Mouse (Mus musculus): ENCODE results near the gene Fpgt.

Fpgt gene

GRCm38 (mm10) chr3:155093116-155093956 is at the start of gene Fpgt, which contains the start of gene Lrriq3:
Gene Fpgt, minus strand, starts transcription at chr3:155093403.
Gene Lrriq3, plus strand, starts transcription at chr3:155093434.
- TF ChIP-seq CTCF (conservative IDR thresholded peaks at IDR 0.05; ENCODE audit: low read length) (no peak), NANOG (IDR thresholded peaks at IDR 0.05; ENCODE audit: borderline replicate concordance, low read length) (no peak)
- Histone ChIP-seq H3K4me3 (replicated peaks; ENCODE audit: low read length) (peak within 1 kb of the TSS; percentile 84), H3K4me1 (replicated peaks; ENCODE audit: low read depth, low read length) (no peaks in the 10 kb centered on the region), H3K9me3 (ENCODE audit: low read length) (no peaks in the 10 kb centered on the region), H3K27me3 (ENCODE audit: insufficient read depth, low read length) (no peaks in the 10 kb centered on the region), H3K36me3 (ENCODE audit: insufficient read depth, low read length) (no peaks in the 10 kb centered on the region)

- no peak for TF ChIP-seq CTCF (conservative IDR thresholded peaks at IDR 0.05; ENCODE audit: low read length)
- TF ChIP-seq POU5F1 (IDR thresholded peaks at IDR 0.05; ENCODE audit: borderline replicate concordance, low read length) = no peak
- no peak for TF ChIP-seq NANOG (IDR thresholded peaks at IDR 0.05; ENCODE audit: borderline replicate concordance, low read length)
- no peaks in the 10 kb centered on the region for H3K4me1 ChIP-seq (replicated peaks; ENCODE audit: low read depth, low read length)
- no peak overlapping the region for H3K4me3 ChIP-seq (replicated peaks; ENCODE audit: low read length)
- no peaks in the 10 kb centered on the region for H3K9me3 ChIP-seq (ENCODE audit: low read length)
- H3K27me3 ChIP-seq (ENCODE audit: insufficient read depth, low read length) = no peaks in the 10 kb centered on the region
- no peaks in the 10 kb centered on the region for H3K36me3 ChIP-seq (ENCODE audit: insufficient read depth, low read length)
Measured at GRCm38 (mm10) chr3:155141047-155141446, 47.8 kb upstream of the Fpgt start.

DNA sequence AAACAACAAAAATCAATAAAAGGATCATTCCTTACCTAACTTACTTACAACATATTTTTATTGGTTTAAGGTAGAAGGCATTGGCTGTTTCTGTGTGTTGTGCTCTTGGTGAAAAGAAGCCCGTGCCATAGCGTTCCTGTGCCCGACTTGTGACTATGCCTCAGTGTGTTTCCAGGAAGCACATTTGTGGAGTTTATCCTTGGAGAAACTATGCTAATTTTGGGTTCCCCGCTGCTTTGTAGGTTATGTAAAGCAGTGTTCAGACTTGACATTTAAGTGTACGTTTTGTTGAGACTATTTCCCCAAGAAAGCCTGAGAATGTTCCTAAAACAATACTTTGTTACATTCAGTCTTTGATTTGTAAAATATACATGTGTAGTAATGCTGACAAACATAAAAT is 44.5 kb upstream of the Fpgt start:
- Histone ChIP-seq H3K4me3 (replicated peaks; ENCODE audit: low read length) (no peak overlapping the region), H3K9me3 (ENCODE audit: low read length) (no peaks in the 10 kb centered on the region), H3K4me1 (replicated peaks; ENCODE audit: low read depth, low read length) (no peaks in the 10 kb centered on the region), H3K27me3 (ENCODE audit: insufficient read depth, low read length) (no peaks in the 10 kb centered on the region), H3K36me3 (ENCODE audit: insufficient read depth, low read length) (no peaks in the 10 kb centered on the region)
- TF ChIP-seq NANOG (IDR thresholded peaks at IDR 0.05; ENCODE audit: borderline replicate concordance, low read length) = no peak
- TF ChIP-seq CTCF (conservative IDR thresholded peaks at IDR 0.05; ENCODE audit: low read length) = no peak
- no peak for TF ChIP-seq POU5F1 (IDR thresholded peaks at IDR 0.05; ENCODE audit: borderline replicate concordance, low read length)

- TF ChIP-seq CTCF (conservative IDR thresholded peaks at IDR 0.05; ENCODE audit: low read length) (no peak), POU5F1 (IDR thresholded peaks at IDR 0.05; ENCODE audit: borderline replicate concordance, low read length) (no peak), NANOG (IDR thresholded peaks at IDR 0.05; ENCODE audit: borderline replicate concordance, low read length) (no peak)
- Histone ChIP-seq H3K27me3 (ENCODE audit: insufficient read depth, low read length) (no peaks in the 10 kb centered on the region), H3K4me1 (replicated peaks; ENCODE audit: low read depth, low read length) (no peaks in the 10 kb centered on the region), H3K36me3 (ENCODE audit: insufficient read depth, low read length) (no peaks in the 10 kb centered on the region), H3K9me3 (ENCODE audit: low read length) (no peaks in the 10 kb centered on the region), H3K4me3 (replicated peaks; ENCODE audit: low read length) (no peak overlapping the region)
Measured at GRCm38 (mm10) chr3:155105957-155106356, 12.8 kb upstream of the Fpgt start.

- TF ChIP-seq NANOG (IDR thresholded peaks at IDR 0.05; ENCODE audit: borderline replicate concordance, low read length) (no peak), POU5F1 (IDR thresholded peaks at IDR 0.05; ENCODE audit: borderline replicate concordance, low read length) (no peak), CTCF (conservative IDR thresholded peaks at IDR 0.05; ENCODE audit: low read length) (no peak)
- Histone ChIP-seq H3K4me1 (replicated peaks; ENCODE audit: low read depth, low read length) (no peaks in the 10 kb centered on the region), H3K9me3 (ENCODE audit: low read length) (no peaks in the 10 kb centered on the region), H3K27me3 (ENCODE audit: insufficient read depth, low read length) (no peaks in the 10 kb centered on the region), H3K36me3 (ENCODE audit: insufficient read depth, low read length) (no peaks in the 10 kb centered on the region), H3K4me3 (replicated peaks; ENCODE audit: low read length) (no peak overlapping the region)
Measured at GRCm38 (mm10) chr3:155099266-155099665, 6.1 kb upstream of the Fpgt start.

GRCm38 (mm10) chr3:155092081-155092480 is 1.1 kb downstream of the Fpgt start:
- Histone ChIP-seq H3K4me3 (replicated peaks; ENCODE audit: low read length) (peak overlapping the region; percentile 84; the same call in 1 of the 2 replicates), H3K36me3 (ENCODE audit: insufficient read depth, low read length) (peaks cover 8% of the 10 kb centered on the region), H3K4me1 (replicated peaks; ENCODE audit: low read depth, low read length) (no peaks in the 10 kb centered on the region), H3K27me3 (ENCODE audit: insufficient read depth, low read length) (no peaks in the 10 kb centered on the region), H3K9me3 (ENCODE audit: low read length) (no peaks in the 10 kb centered on the region)
- TF ChIP-seq POU5F1 (IDR thresholded peaks at IDR 0.05; ENCODE audit: borderline replicate concordance, low read length) = no peak
- TF ChIP-seq CTCF (conservative IDR thresholded peaks at IDR 0.05; ENCODE audit: low read length) = no peak

GRCm38 (mm10) chr3:155077908-155078307 is 15.3 kb downstream of the Fpgt start:
- Histone ChIP-seq H3K9me3 (ENCODE audit: low read length) (no peaks in the 10 kb centered on the region), H3K4me3 (replicated peaks; ENCODE audit: low read length) (no peak overlapping the region), H3K36me3 (ENCODE audit: insufficient read depth, low read length) (no peaks in the 10 kb centered on the region), H3K27me3 (ENCODE audit: insufficient read depth, low read length) (no peaks in the 10 kb centered on the region), H3K4me1 (replicated peaks; ENCODE audit: low read depth, low read length) (no peaks in the 10 kb centered on the region)
- no peak for TF ChIP-seq NANOG (IDR thresholded peaks at IDR 0.05; ENCODE audit: borderline replicate concordance, low read length)
- no peak for TF ChIP-seq POU5F1 (IDR thresholded peaks at IDR 0.05; ENCODE audit: borderline replicate concordance, low read length)
- TF ChIP-seq CTCF (conservative IDR thresholded peaks at IDR 0.05; ENCODE audit: low read length) = no peak

DNA sequence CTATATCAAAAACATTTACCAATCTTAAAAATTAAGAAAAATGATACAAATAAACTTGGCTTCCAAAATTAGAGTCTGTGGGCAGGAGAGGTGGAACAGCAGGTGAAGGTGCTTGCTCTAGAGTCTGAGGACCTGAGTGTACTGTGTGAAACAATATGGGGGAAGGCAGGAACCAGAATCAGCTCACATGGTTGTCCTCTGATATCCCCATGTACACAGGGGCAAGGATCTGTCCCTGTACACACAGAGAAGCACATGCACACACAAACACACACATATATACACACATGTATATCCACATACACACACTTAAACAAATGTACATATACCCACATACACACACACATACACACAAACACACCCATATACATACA is 33.8 kb downstream of the Fpgt start:
- no peaks in the 10 kb centered on the region for H3K4me1 ChIP-seq (replicated peaks; ENCODE audit: low read depth, low read length)
- no peak for TF ChIP-seq NANOG (IDR thresholded peaks at IDR 0.05; ENCODE audit: borderline replicate concordance, low read length)
- TF ChIP-seq POU5F1 (IDR thresholded peaks at IDR 0.05; ENCODE audit: borderline replicate concordance, low read length) = no peak
- no peak for TF ChIP-seq CTCF (conservative IDR thresholded peaks at IDR 0.05; ENCODE audit: low read length)

More for the DNA sequence above, 33.8 kb downstream of the Fpgt start:
- no peaks in the 10 kb centered on the region for H3K36me3 ChIP-seq (ENCODE audit: insufficient read depth, low read length)
- H3K9me3 ChIP-seq (ENCODE audit: low read length) = no peaks in the 10 kb centered on the region
- H3K27me3 ChIP-seq (ENCODE audit: insufficient read depth, low read length) = no peaks in the 10 kb centered on the region
- no peak overlapping the region for H3K4me3 ChIP-seq (replicated peaks; ENCODE audit: low read length)

All from E14TG2a.4 (cell line).